Mouse (Mus musculus): ENCODE measurements at regions not wholly inside any gene's neighbourhood (a gene's known extent, or its start where the extent isn't known, plus 50 kb on each side); places are given as distances from the start of the nearest gene placed in this dataset.

GRCm38 (mm10) chr15:62734900-62735299, 1110.1 kb downstream of the Gsdmc2 start:
- TF ChIP-seq CTCF (IDR thresholded peaks at IDR 0.05; ENCODE audit: low read depth, low read length) (no peak), POLR2A (IDR thresholded peaks at IDR 0.05; ENCODE audit: insufficient read depth, low read length) (no peak)
